Mouse (Mus musculus) adrenal gland, postnatal 25 days (tissue): Measurements from ENCODE around the gene Cd72. TPM values are rescaled to one million over a fixed set of nuclear protein-coding genes. Genes with fewer than 3 reads are reported as not detected.

Experiments used
- DNase-seq: peaks from one replicate; pipeline ENCODE4 v3.0.0; 2021; ENCODE audit warnings: mixed read lengths
- total RNA-seq: library from RNA; stranded (reverse); gene quantifications from 2 replicates; pipeline ENCODE4 v1.2.3, GENCODE M21; 2021

The Cd72 gene
- total RNA-seq, 1 experiment from 2014 or later: 2.9 TPM

GRCm38 (mm10) chr4:43400976-43401375 is 53.5 kb downstream of the Cd72 start:
- DNase-seq: no peak

GRCm38 (mm10) chr4:43399391-43400131 is 54.9 kb downstream of the Cd72 start:
- no peak for DNase-seq

- DNase-seq: peak; percentile 78
Measured at GRCm38 (mm10) chr4:43398829-43399331, 55.5 kb downstream of the Cd72 start.

- DNase-seq: no peak
Measured at GRCm38 (mm10) chr4:43398014-43398413, 56.4 kb downstream of the Cd72 start.

Other genes with a start within 250 kb of the Cd72 start
- 0.57 and 1.2 TPM in 2 replicates for gene Atp8b5, start 187.5 kb downstream of the Cd72 start, total RNA-seq
- 38.6 and 62.1 TPM in 2 replicates for gene Rusc2, start 72.6 kb downstream of the Cd72 start, total RNA-seq
- not detected in 2 replicates for gene Fam166b, start 25.5 kb downstream of the Cd72 start, total RNA-seq
- 51.3 and 53.2 TPM in 2 replicates for gene Tesk1, start 12.7 kb downstream of the Cd72 start, total RNA-seq
- 0.24 TPM in 1 of 2 replicates, not detected in the other for gene Sit1, start 29.1 kb upstream of the Cd72 start, total RNA-seq
- 54.6 and 58.2 TPM in 2 replicates for gene Ccdc107, start 38.3 kb upstream of the Cd72 start, total RNA-seq
- gene Arhgef39, start 45.1 kb upstream of the Cd72 start, total RNA-seq: 4.6 and 7.4 TPM in 2 replicates
- 0.61 TPM in 1 of 2 replicates, not detected in the other for gene Car9, start 52.3 kb upstream of the Cd72 start, total RNA-seq
- gene Tpm2, start 69.1 kb upstream of the Cd72 start, total RNA-seq: 98.8 and 110 TPM in 2 replicates
- gene Creb3, start 107.7 kb upstream of the Cd72 start, total RNA-seq: 111 and 172 TPM in 2 replicates
- gene Tln1, start 108.1 kb upstream of the Cd72 start, total RNA-seq: 229 and 303 TPM in 2 replicates
- gene Rgp1, start 124.1 kb upstream of the Cd72 start, total RNA-seq: 50.5 and 58.9 TPM in 2 replicates
- gene Gba2, start 124.2 kb upstream of the Cd72 start, total RNA-seq: 11.9 and 15.4 TPM in 2 replicates
- gene Msmp, start 129.9 kb upstream of the Cd72 start, total RNA-seq: 4.5 and 5.7 TPM in 2 replicates
- gene Npr2, start 177.3 kb upstream of the Cd72 start, total RNA-seq: 26.9 and 37.9 TPM in 2 replicates
- gene Spag8, start 199.0 kb upstream of the Cd72 start, total RNA-seq: 0.55 TPM in 1 of 2 replicates, not detected in the other
- 63.7 and 75.0 TPM in 2 replicates for gene Hint2, start 201.8 kb upstream of the Cd72 start, total RNA-seq
- 4.3 and 7.4 TPM in 2 replicates for gene Tmem8b, start 214.3 kb upstream of the Cd72 start, total RNA-seq
- gene Fam221b, start 214.5 kb upstream of the Cd72 start, total RNA-seq: 0.21 TPM in 1 of 2 replicates, not detected in the other
- gene Olfr70, start 246.2 kb upstream of the Cd72 start, total RNA-seq: not detected in 2 replicates